Mouse (Mus musculus) hindbrain, embryonic 15.5 days (tissue): ENCODE measurements around the gene Mypop. TPM values are rescaled to one million over a fixed set of nuclear protein-coding genes. Genes with fewer than 3 reads are reported as not detected.

Experiments used
- ATAC-seq: fragments of 200-750 bp; cut with Nextera tagmentation; 2 replicates; pipeline ENCODE4 v1.8.0; 2017; ENCODE audit warnings: low read depth, moderate number of reproducible peaks, moderate TSS enrichment; ENCODE audit not compliant: low FRiP score
- H3K27ac ChIP-seq: fragments of 300-500 bp; sonication (generic); replicated peaks from 2 replicates; pipeline ENCODE4 v1.5.1; 2015; ENCODE audit warnings: mild to moderate bottlenecking, inconsistent platforms
- H3K27me3 ChIP-seq: fragments of 300-500 bp; sonication (generic); 2 replicates; pipeline ENCODE4 v1.6.1; 2015; ENCODE audit warnings: control low read depth, inconsistent platforms
- H3K36me3 ChIP-seq: fragments of 300-500 bp; sonication (generic); 2 replicates; pipeline ENCODE4 v1.6.1; 2015; ENCODE audit warnings: control low read depth, inconsistent platforms
- H3K4me1 ChIP-seq: fragments of 300-500 bp; sonication (generic); replicated peaks from 2 replicates; pipeline ENCODE4 v1.6.1; 2015; ENCODE audit warnings: control low read depth, inconsistent platforms
- H3K4me2 ChIP-seq: fragments of 300-500 bp; sonication (generic); 2 replicates; pipeline ENCODE4 v1.6.1; 2015; ENCODE audit warnings: moderate library complexity, mild to moderate bottlenecking, inconsistent platforms
- H3K4me3 ChIP-seq: fragments of 300-500 bp; sonication (generic); 2 replicates; pipeline ENCODE4 v1.5.1; 2015; ENCODE audit warnings: mild to moderate bottlenecking, inconsistent platforms
- H3K9ac ChIP-seq: fragments of 300-500 bp; sonication (generic); 2 replicates; pipeline ENCODE4 v1.6.1; 2015; ENCODE audit warnings: inconsistent platforms
- H3K9me3 ChIP-seq: fragments of 300-500 bp; sonication (generic); 2 replicates; pipeline ENCODE4 v1.6.1; 2016; ENCODE audit warnings: control low read depth, inconsistent platforms
- whole genome bisulfite sequencing: fragments of 180-500 bp; shearing (Covaris S2); methylation state at CpG from one replicate; pipeline ENCODE4 v1.1.7; 2015; 5-methylcytosine and 5-hydroxymethylcytosine counted together
- polyA plus RNA-seq: library from polyadenylated mRNA; unstranded; fragments of >200 nt; fragmentation: Nextera tagmentation; extraction: Ambion mirVana; gene quantifications from 2 replicates; pipeline ENCODE4 v1.2.1, GENCODE M21; 2015

The Mypop gene
- polyA plus RNA-seq, 1 experiment from 2014 or later = 7.2 TPM

DNA sequence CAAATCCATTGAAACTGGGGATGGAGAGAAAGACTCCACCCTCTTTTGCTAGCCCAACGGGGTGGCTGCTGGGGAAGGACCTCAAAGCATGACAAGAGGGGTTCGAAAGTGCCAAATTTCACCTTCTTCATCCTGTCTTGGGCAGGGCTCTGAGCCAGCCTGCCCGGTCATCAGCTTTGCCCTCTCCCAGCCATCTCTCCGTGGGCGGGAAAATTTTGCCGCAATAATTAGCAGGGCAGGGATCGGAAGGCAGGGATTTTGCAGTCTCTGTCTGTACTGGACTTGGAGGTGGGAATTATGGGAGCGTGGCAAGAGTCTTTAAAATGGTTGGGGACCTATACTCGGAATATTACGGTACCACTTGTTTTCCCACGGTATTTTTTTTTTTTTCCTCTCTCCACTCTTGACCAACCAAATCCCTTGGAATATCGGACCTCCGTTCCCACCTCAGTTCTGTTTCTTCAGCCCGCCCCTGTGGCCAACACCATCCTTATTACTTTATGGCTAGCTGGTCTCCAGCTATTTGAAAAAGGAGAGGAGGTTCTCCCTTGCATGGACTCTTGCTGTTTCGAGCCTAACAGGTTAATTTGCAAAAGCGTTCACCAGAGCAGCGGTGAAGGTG is 28.8 kb upstream of the Mypop start:
- ATAC-seq = no peak
- Histone ChIP-seq H3K27ac (no peak overlapping the region), H3K4me3 (peak overlapping the region; percentile 22), H3K4me1 (peaks cover 53% of the 10 kb centered on the region), H3K27me3 (no peaks in the 10 kb centered on the region), H3K9me3 (no peaks in the 10 kb centered on the region), H3K36me3 (no peaks in the 10 kb centered on the region), H3K9ac (no peak overlapping the region), H3K4me2 (peak overlapping the region; percentile 47)
- WGBS = 4% methylated on average over 17 of the region's 17 CpGs

DNA sequence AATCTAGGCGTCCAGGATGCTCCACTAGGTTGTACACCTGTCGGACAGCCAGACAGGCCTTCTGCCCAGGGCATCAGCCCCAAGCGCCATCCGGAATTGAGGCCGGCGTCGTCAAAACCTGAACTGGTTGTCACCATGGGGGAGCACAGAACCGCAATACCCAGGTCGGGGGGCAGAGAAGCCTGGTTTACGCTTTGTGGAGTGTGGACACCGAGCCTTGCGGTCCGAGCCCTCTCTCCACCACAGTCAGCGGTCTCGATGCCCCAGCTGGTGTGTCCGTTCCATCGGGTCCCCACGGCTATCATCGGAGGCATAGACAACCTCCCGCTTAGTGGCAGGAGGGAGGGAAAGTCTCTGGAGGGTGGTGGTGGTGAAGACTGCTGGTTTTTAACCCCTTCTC is 28.2 kb upstream of the Mypop start:
- H3K9ac ChIP-seq = no peak overlapping the region
- H3K4me2 ChIP-seq = peak overlapping the region; percentile 47
- no peaks in the 10 kb centered on the region for H3K9me3 ChIP-seq
- no peaks in the 10 kb centered on the region for H3K27me3 ChIP-seq
- H3K4me3 ChIP-seq = peak overlapping the region; percentile 22
- WGBS = 7% methylated on average over 20 of the region's 20 CpGs
- H3K4me1 ChIP-seq = peaks cover 52% of the 10 kb centered on the region
- H3K27ac ChIP-seq = no peak overlapping the region
- no peak for ATAC-seq
- no peaks in the 10 kb centered on the region for H3K36me3 ChIP-seq

DNA sequence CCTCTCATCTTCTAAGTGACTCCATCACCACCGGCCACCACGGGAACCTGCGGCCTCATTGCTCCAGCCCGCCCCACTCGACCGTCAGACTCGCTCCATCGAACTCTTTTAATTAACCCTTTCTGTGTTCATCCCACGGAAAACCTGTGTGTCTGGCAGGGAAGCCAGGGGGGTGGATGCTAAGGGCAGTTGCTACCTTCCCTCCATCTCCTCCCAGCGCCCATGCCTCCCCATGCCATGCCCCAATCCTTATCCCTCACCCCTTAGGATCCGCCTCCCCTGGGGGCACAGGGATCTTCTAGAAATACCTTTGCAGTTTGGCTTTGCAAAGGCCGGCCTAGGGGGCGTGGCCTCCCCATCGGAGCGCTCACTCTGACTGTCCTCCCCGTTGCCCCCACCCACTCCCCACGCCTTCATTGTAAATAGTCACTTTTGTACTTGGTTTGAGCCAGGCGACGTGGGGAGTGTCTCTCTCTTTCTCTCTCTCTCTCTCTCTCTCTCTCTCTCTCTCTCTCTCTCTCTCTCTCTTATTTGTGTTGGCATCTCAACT is 27.7 kb upstream of the Mypop start:
- Histone ChIP-seq H3K9ac (no peak overlapping the region), H3K4me3 (no peak overlapping the region), H3K4me1 (peaks cover 46% of the 10 kb centered on the region), H3K27me3 (no peaks in the 10 kb centered on the region), H3K4me2 (peak overlapping the region; percentile 47), H3K9me3 (no peaks in the 10 kb centered on the region), H3K27ac (no peak overlapping the region), H3K36me3 (no peaks in the 10 kb centered on the region)
- ATAC-seq = no peak
- WGBS = 5% methylated on average over 19 of the region's 19 CpGs

DNA sequence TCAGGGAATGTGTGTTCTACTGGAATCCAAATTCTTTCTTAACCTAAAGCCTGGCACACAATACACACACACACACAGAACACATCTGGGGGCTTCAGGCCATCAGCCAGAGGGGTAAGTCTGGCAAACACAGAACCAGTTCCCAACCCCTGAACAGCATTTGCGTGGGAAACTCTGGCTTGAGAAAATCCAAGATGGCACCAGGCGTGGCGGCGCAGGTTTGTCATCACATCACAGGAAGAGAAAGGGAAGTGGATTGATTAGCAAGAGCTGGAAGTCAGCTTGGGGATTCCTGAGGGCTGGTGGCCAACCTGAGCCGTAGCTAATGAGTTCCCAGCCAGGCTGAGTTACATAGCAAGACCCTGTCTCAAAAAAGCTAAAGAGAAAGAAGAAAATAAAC is 25.7 kb upstream of the Mypop start:
- no peaks in the 10 kb centered on the region for H3K27me3 ChIP-seq
- H3K27ac ChIP-seq = no peak overlapping the region
- no peak overlapping the region for H3K4me2 ChIP-seq
- H3K9me3 ChIP-seq = no peaks in the 10 kb centered on the region
- no peak for ATAC-seq
- peaks cover 36% of the 10 kb centered on the region for H3K4me1 ChIP-seq
- H3K36me3 ChIP-seq = no peaks in the 10 kb centered on the region
- H3K4me3 ChIP-seq = no peak overlapping the region
- H3K9ac ChIP-seq = no peak overlapping the region
- 78% methylated on average over 5 of the region's 5 CpGs for WGBS

DNA sequence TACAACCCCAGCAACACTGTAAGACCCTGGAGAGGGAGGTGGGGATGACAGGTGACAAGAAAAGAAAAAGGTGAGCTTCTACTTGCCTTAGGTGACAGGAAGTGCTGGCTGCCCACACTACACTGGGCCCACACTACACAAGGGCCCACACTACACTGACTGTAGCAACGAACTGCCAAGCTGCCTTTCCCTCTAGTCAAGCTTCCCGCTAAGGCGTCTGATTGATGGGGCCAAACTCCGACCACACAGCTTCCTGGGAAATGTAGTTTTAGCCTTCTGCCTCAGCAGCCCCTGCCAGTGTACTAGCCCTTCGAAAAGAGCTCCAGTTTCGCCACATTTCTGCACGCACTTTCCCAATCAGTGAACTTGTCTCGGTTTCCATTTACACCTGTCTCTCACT is 23.4 kb upstream of the Mypop start:
- Histone ChIP-seq H3K9ac (no peak overlapping the region), H3K4me3 (no peak overlapping the region), H3K4me2 (no peak overlapping the region), H3K36me3 (no peaks in the 10 kb centered on the region), H3K9me3 (no peaks in the 10 kb centered on the region), H3K4me1 (peaks cover 21% of the 10 kb centered on the region), H3K27me3 (no peaks in the 10 kb centered on the region), H3K27ac (0 out of 2 replicates have a peak overlapping the region, but pooled peaks have one; percentile 17)
- ATAC-seq = peak; percentile 50
- WGBS = 6% methylated on average over 8 of the region's 8 CpGs

GRCm38 (mm10) chr7:18970956-18971355 is 20.1 kb upstream of the Mypop start:
- Histone ChIP-seq H3K4me3 (no peak overlapping the region), H3K9ac (no peak overlapping the region), H3K27ac (no peak overlapping the region), H3K27me3 (no peaks in the 10 kb centered on the region), H3K4me2 (no peak overlapping the region), H3K4me1 (0 out of 2 replicates have a peak, but pooled peaks cover 4% of the 10 kb centered on the region), H3K9me3 (no peaks in the 10 kb centered on the region), H3K36me3 (no peaks in the 10 kb centered on the region)
- ATAC-seq = no peak
- WGBS = 89% methylated on average over 3 of the region's 3 CpGs

- no peak for ATAC-seq
- Histone ChIP-seq H3K9me3 (no peaks in the 10 kb centered on the region), H3K27me3 (no peaks in the 10 kb centered on the region), H3K4me1 (no peaks in the 10 kb centered on the region), H3K4me3 (no peak overlapping the region), H3K9ac (no peak overlapping the region), H3K27ac (no peak overlapping the region), H3K4me2 (no peak overlapping the region), H3K36me3 (no peaks in the 10 kb centered on the region)
- 82% methylated on average over 9 of the region's 9 CpGs for WGBS
Measured at GRCm38 (mm10) chr7:18978381-18978780, 12.7 kb upstream of the Mypop start.

GRCm38 (mm10) chr7:18986503-18986902 is 4.5 kb upstream of the Mypop start:
- Histone ChIP-seq H3K4me1 (peaks cover 8% of the 10 kb centered on the region), H3K4me2 (no peak overlapping the region)
- ATAC-seq = no peak

GRCm38 (mm10) chr7:18987100-18987499 is 3.9 kb upstream of the Mypop start, which contains the start of gene Nanos2:
Gene Nanos2 (plus strand): TSS chr7:18987400.
- H3K27ac ChIP-seq = no peak within 1 kb of the TSS
- peaks cover 14% of the 10 kb centered on the region for H3K4me1 ChIP-seq
- no peak within 1 kb of the TSS for H3K4me3 ChIP-seq
- H3K9ac ChIP-seq = no peak within 1 kb of the TSS
- H3K9me3 ChIP-seq = no peaks in the 10 kb centered on the region
- H3K36me3 ChIP-seq = no peaks in the 10 kb centered on the region
- WGBS = 75% methylated on average over 2 of the region's 2 CpGs
- H3K4me2 ChIP-seq = no peak within 1 kb of the TSS
- H3K27me3 ChIP-seq = no peaks in the 10 kb centered on the region
- ATAC-seq = no peak

More at GRCm38 (mm10) chr7:18986503-18986902, 4.5 kb upstream of the Mypop start:
- no peak overlapping the region for H3K27ac ChIP-seq
- no peak overlapping the region for H3K9ac ChIP-seq
- no peaks in the 10 kb centered on the region for H3K36me3 ChIP-seq
- H3K9me3 ChIP-seq = no peaks in the 10 kb centered on the region
- H3K27me3 ChIP-seq = no peaks in the 10 kb centered on the region
- no peak overlapping the region for H3K4me3 ChIP-seq
- WGBS = 89% methylated on average over 2 of the region's 2 CpGs

DNA sequence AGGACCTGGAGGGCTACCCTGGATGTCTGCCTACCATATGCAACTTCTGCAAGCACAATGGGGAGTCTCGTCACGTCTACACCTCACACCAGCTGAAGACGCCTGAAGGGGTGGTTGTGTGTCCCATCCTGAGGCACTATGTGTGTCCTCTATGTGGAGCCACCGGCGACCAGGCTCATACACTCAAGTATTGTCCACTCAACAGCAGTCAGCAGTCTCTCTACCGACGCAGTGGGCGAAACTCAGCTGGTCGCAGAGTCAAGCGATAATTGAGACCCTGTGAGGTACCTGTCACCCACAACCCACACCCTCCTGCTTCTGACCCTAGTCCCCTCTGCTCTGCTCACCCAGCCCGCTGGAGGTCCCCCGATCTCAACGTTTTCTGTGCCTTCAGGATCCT is 3.3 kb upstream of the Mypop start:
- Histone ChIP-seq H3K4me1 (peaks cover 20% of the 10 kb centered on the region), H3K36me3 (no peaks in the 10 kb centered on the region), H3K9ac (no peak overlapping the region), H3K4me2 (no peak overlapping the region), H3K9me3 (no peaks in the 10 kb centered on the region), H3K27ac (no peak overlapping the region), H3K4me3 (no peak overlapping the region), H3K27me3 (no peaks in the 10 kb centered on the region)
- ATAC-seq = no peak
- 80% methylated on average over 13 of the region's 13 CpGs for WGBS

- H3K9ac ChIP-seq = no peak overlapping the region
- ATAC-seq = no peak
- no peaks in the 10 kb centered on the region for H3K36me3 ChIP-seq
- H3K4me3 ChIP-seq = no peak overlapping the region
- 70% methylated on average over 6 of the region's 6 CpGs for WGBS
- peaks cover 31% of the 10 kb centered on the region for H3K4me1 ChIP-seq
- H3K4me2 ChIP-seq = no peak overlapping the region
- no peaks in the 10 kb centered on the region for H3K27me3 ChIP-seq
- H3K27ac ChIP-seq = no peak overlapping the region
- no peaks in the 10 kb centered on the region for H3K9me3 ChIP-seq
Measured at GRCm38 (mm10) chr7:18988780-18989179, 2.3 kb upstream of the Mypop start.

DNA sequence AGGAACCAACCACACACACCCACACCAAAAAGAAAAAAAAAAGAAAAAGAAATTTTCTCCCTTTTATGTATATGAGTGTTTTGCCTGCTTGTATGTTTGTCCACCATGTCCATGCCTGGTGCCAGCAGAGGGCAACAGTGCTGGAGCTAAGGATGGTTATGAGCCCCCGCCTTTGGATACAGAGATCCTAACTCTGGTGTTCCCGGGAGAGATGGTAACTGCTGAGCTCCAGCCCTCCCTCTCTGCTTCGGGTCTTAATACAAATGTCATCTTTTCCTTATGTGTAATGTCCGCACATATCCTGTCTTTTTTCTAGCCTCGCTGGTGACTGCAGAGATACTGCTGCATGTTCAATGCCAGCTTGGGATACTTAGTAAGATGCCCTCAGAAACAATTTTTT is 1.1 kb upstream of the Mypop start:
- H3K4me1 ChIP-seq = peaks cover 41% of the 10 kb centered on the region
- H3K4me3 ChIP-seq = peak overlapping the region; percentile 63
- H3K27ac ChIP-seq = peak overlapping the region; percentile 96
- H3K27me3 ChIP-seq = no peaks in the 10 kb centered on the region
- H3K4me2 ChIP-seq = peak overlapping the region; percentile 87
- ATAC-seq = no peak
- H3K36me3 ChIP-seq = no peaks in the 10 kb centered on the region
- WGBS = 7% methylated on average over 5 of the region's 5 CpGs
- peak overlapping the region; percentile 45 for H3K9ac ChIP-seq
- no peaks in the 10 kb centered on the region for H3K9me3 ChIP-seq
